Mouse (Mus musculus) bone marrow, adult 2 months (tissue): ENCODE results near the gene Rbbp7. TPM values are rescaled to one million over a fixed set of nuclear protein-coding genes. Genes with fewer than 3 reads are reported as not detected.
"Not testable (repeated sequence)": the region's sequence is repeated elsewhere in the genome, so short reads cannot be mapped to it uniquely, and the experiment has no call there.

ENCODE experiments used
- H3K27ac ChIP-seq: fragments of 200-500 bp; 2 replicates; pipeline ENCODE4 v1.5.1; 2012; ENCODE audit warnings: low read depth, mild to moderate bottlenecking, control low read depth, inconsistent platforms, low read length; ENCODE audit not compliant: control insufficient read depth, poor library complexity, insufficient read depth
- H3K4me1 ChIP-seq: fragments of 200-500 bp; 2 replicates; pipeline ENCODE4 v1.6.1; 2011; ENCODE audit warnings: low read length; ENCODE audit not compliant: control insufficient read depth, insufficient read depth
- H3K4me3 ChIP-seq: fragments of 200-500 bp; replicated peaks from 2 replicates; pipeline ENCODE3; 2011; ENCODE audit warnings: mild to moderate bottlenecking, low read depth, low read length, control low read depth; ENCODE audit not compliant: control insufficient read depth
- CTCF ChIP-seq: fragments of 200-500 bp; IDR thresholded peaks from 2 replicates; pipeline ENCODE4 v1.5.1; 2011; ENCODE audit warnings: low read length, control low read depth; ENCODE audit not compliant: control insufficient read depth, insufficient read depth
- POLR2A ChIP-seq: fragments of 200-500 bp; IDR thresholded peaks from 2 replicates; pipeline ENCODE4 v1.6.1; 2011; ENCODE audit warnings: low read depth, mild to moderate bottlenecking, control low read depth, low read length, borderline replicate concordance; ENCODE audit not compliant: control insufficient read depth
- WGBS: fragments of 180-500 bp; shearing (Covaris S2); methylation state at CpG from one replicate; pipeline ENCODE4 v1.1.7; 2018; 5-methylcytosine and 5-hydroxymethylcytosine counted together
- polyA plus RNA-seq: library from polyadenylated mRNA; stranded (reverse); fragments of >200 nt; gene quantifications from 2 replicates; pipeline ENCODE4 v1.2.4, GENCODE M21; 2011; ENCODE audit warnings: low replicate concordance; ENCODE audit not compliant: missing spikeins, insufficient read depth, insufficient read length

Rbbp7 gene
- polyA plus RNA-seq, 1 experiment: 69.5 TPM

GRCm38 (mm10) chrX:162761716-162762395 lies 1.7 kb downstream of the Rbbp7 start:
- WGBS: 23% methylated on average over 9 of the region's 9 CpGs

GRCm38 (mm10) chrX:162770726-162771125 lies 10.5 kb downstream of the Rbbp7 start:
- H3K4me3 ChIP-seq: no peak overlapping the region

More at GRCm38 (mm10) chrX:162761716-162762395, 1.7 kb downstream of the Rbbp7 start:
- Histone ChIP-seq H3K4me3 (no peak overlapping the region), H3K4me1 (no peaks in the 10 kb centered on the region), H3K27ac (no peak overlapping the region)
- no peak for TF ChIP-seq POLR2A
- no peak for TF ChIP-seq CTCF

DNA sequence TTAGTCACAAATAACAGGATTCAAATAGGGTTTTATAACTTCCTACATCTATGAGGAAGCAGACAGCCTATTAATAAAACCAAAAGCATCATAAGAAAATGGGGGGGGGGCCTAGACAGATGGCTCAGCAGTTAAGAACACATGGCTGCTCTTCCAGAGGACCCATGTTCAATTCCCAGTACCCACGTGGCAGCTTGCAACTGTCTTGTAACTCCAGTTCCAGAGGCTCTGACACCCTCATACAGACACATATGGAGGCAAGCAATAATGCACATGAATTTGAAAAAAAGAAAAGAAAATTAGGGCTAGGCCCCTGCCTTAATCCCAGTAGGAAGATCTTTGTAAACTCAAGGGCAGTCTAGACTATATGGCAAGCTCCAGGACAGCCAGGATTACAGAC lies 28.2 kb downstream of the Rbbp7 start:
- no peak for TF ChIP-seq CTCF
- TF ChIP-seq POLR2A: no peak
- Histone ChIP-seq H3K27ac (no peak overlapping the region), H3K4me1 (no peaks in the 10 kb centered on the region), H3K4me3 (no peak overlapping the region)
- 71% methylated on average over 1 of the region's 1 CpGs for WGBS

More at GRCm38 (mm10) chrX:162770726-162771125, 10.5 kb downstream of the Rbbp7 start:
- no peak overlapping the region for H3K27ac ChIP-seq
- no peak for TF ChIP-seq CTCF
- no peak for TF ChIP-seq POLR2A
- no peaks in the 10 kb centered on the region for H3K4me1 ChIP-seq
- 72% methylated on average over 1 of the region's 1 CpGs for WGBS

- H3K4me3 ChIP-seq, H3K27ac ChIP-seq, H3K4me1 ChIP-seq: not testable (repeated sequence)
- 81% methylated on average over 5 of the region's 5 CpGs for WGBS
Observed at GRCm38 (mm10) chrX:162791392-162791791, 31.2 kb downstream of the Rbbp7 start.

DNA sequence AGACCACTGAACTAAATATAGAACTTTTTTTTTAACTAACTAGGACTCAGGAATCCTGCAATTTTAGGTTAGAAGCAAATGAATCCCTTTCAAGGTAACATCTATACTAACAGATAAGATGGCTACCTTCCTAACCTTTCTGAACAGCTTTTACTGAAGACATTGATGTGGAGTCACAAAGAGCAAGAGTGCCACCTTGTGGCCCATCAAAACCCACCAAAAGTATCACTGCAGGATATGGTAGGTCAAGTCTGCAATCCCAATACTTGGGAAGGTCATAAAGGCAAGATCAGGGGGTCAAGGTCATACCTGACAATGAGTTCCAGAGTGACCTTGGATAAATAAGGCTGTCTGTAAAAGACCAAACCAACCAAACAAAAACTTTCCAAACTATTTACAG lies 40.2 kb downstream of the Rbbp7 start:
- Histone ChIP-seq H3K4me1 (no peaks in the 10 kb centered on the region), H3K4me3 (no peak overlapping the region), H3K27ac (no peak overlapping the region)
- no peak for TF ChIP-seq CTCF
- no peak for TF ChIP-seq POLR2A

DNA sequence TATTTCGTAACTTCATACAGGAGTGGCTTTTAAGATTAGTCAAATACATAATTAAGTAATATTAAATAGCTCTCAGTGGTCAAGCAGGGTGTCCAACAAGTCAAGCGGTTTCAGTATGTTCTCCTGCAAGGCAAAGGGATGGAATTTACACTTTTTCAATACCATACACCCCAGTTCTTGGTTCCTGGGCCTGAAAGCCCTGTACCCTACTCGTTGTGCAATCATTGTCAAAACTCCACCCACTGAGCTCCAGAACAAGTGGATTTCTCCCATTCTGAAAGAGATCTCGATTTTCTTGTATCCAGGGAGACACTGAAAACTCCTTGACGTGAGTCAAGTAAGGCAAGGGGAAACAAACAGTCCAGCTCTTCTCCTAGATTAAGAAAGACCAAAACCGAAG lies 67.8 kb downstream of the Rbbp7 start:
- no peaks in the 10 kb centered on the region for H3K4me1 ChIP-seq
- H3K27ac ChIP-seq: no peak overlapping the region
- no peak overlapping the region for H3K4me3 ChIP-seq
- 35% methylated on average over 6 of the region's 6 CpGs for WGBS
- TF ChIP-seq CTCF (no peak), POLR2A (no peak)

Other genes with a start within 250 kb of the Rbbp7 start
- 0.92 and 1.5 TPM in 2 replicates for gene Reps2, start 116.8 kb upstream of the Rbbp7 start, polyA plus RNA-seq
- 6.0 and 9.8 TPM in 2 replicates for gene Txlng, start 69.1 kb downstream of the Rbbp7 start, polyA plus RNA-seq
- gene Syap1, start 128.0 kb downstream of the Rbbp7 start, polyA plus RNA-seq: 8.4 and 15.9 TPM in 2 replicates
- gene Ctps2, start 140.8 kb downstream of the Rbbp7 start, polyA plus RNA-seq: 19.8 and 30.5 TPM in 2 replicates
- gene S100g, start 204.2 kb downstream of the Rbbp7 start, polyA plus RNA-seq: 9.9 TPM in 1 of 2 replicates, not detected in the other